Mouse (Mus musculus): Measurements from ENCODE around the gene Erg. TPM values are rescaled to one million over a fixed set of nuclear protein-coding genes. Genes with fewer than 3 reads are reported as not detected.

The Erg gene
- polyA plus RNA-seq, 1 experiment from 2014 or later, result 2.2 TPM

DNA sequence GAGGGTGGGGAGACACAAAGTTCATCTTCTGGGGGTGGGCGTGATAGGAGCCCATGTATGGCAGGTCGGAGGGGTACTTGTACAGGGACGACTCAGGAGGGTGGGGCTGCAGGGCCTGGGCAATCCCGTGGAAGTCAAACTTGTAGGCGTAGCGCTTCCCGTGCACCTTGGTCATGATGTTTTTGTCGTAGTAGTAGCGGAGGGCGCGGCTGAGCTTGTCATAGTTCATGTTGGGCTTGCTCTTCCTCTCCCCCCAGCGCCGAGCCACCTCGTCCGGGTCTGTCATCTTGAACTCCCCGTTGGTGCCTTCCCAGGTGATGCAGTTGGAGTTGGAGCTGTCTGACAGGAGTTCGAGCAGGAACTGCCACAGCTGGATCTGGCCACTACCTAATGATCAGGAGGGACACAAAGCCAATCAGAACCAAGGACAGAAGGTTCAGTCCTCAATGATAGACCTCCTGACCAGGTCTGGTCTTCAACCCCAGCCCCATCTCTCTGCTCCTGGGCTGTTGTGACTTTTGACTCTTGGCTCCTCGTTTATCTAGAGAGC lies 225.4 kb downstream of the Erg start:
- Histone ChIP-seq H3K27me3 (ENCODE audit: insufficient read depth, low read length) (no peaks in the 10 kb centered on the region), H3K36me3 (replicated peaks; ENCODE audit: insufficient read depth, low read length) (no peaks in the 10 kb centered on the region), H3K27ac (ENCODE audit: low read depth) (no peak overlapping the region), H3K9me3 (ENCODE audit: low read length) (no peaks in the 10 kb centered on the region), H3K4me1 (ENCODE audit: insufficient read depth) (peaks cover 14% of the 10 kb centered on the region), H3K4me3 (ENCODE audit: low read depth, low read length) (no peak overlapping the region), H3K9ac (replicated peaks) (no peak overlapping the region), H3K4me2 (ENCODE audit: low read depth, low read length) (no peak overlapping the region)
- WGBS (ENCODE audit: insufficient replicate concordance), result 82% methylated on average over 18 of the region's 18 CpGs
- ATAC-seq (no peak), DNase-seq (no peak)
- TF ChIP-seq EP300 (IDR thresholded peaks at IDR 0.05; ENCODE audit: low read depth) (no peak), CTCF (IDR thresholded peaks at IDR 0.05; ENCODE audit: low read depth) (no peak)

DNA sequence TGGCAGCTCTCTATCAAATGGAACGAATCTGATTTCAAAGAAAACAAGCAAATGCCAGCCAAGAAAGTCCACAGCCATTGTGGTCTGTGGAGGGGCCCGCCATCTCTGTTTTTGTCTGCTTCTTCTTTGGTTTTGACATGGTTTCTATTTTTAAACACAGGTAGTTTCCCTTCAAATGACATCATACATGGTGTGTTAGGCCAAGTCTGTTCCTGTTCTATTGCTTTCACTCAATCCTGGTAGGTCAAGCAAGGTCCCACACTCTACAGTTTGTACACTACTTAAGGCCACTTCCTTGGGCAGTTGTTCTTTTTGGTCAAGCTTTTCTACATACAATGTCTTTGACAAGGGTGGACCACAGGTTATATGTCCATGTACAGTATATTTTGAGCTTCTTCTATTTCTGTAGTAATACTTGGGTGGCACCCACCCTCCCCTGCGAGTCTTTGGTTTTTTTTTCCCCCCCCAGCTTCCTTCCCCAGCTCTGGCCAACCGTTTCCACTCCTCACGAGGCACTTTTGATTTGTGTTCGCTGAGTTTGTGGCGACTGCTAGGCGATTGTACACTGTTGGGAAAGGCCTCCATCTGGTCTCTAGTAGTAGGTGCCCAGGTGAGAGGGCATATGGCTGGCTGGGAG lies 226.1 kb downstream of the Erg start:
- DNase-seq (no peak), ATAC-seq (no peak)
- Histone ChIP-seq H3K27me3 (ENCODE audit: insufficient read depth, low read length) (no peaks in the 10 kb centered on the region), H3K9ac (replicated peaks) (no peak overlapping the region), H3K27ac (ENCODE audit: low read depth) (no peak overlapping the region), H3K36me3 (replicated peaks; ENCODE audit: insufficient read depth, low read length) (no peaks in the 10 kb centered on the region), H3K9me3 (ENCODE audit: low read length) (no peaks in the 10 kb centered on the region), H3K4me2 (ENCODE audit: low read depth, low read length) (no peak overlapping the region), H3K4me3 (ENCODE audit: low read depth, low read length) (no peak overlapping the region), H3K4me1 (ENCODE audit: insufficient read depth) (peaks cover 14% of the 10 kb centered on the region)
- 42% methylated on average over 8 of the region's 8 CpGs for WGBS (ENCODE audit: insufficient replicate concordance)
- TF ChIP-seq EP300 (IDR thresholded peaks at IDR 0.05; ENCODE audit: low read depth) (no peak), CTCF (IDR thresholded peaks at IDR 0.05; ENCODE audit: low read depth) (no peak)

DNA sequence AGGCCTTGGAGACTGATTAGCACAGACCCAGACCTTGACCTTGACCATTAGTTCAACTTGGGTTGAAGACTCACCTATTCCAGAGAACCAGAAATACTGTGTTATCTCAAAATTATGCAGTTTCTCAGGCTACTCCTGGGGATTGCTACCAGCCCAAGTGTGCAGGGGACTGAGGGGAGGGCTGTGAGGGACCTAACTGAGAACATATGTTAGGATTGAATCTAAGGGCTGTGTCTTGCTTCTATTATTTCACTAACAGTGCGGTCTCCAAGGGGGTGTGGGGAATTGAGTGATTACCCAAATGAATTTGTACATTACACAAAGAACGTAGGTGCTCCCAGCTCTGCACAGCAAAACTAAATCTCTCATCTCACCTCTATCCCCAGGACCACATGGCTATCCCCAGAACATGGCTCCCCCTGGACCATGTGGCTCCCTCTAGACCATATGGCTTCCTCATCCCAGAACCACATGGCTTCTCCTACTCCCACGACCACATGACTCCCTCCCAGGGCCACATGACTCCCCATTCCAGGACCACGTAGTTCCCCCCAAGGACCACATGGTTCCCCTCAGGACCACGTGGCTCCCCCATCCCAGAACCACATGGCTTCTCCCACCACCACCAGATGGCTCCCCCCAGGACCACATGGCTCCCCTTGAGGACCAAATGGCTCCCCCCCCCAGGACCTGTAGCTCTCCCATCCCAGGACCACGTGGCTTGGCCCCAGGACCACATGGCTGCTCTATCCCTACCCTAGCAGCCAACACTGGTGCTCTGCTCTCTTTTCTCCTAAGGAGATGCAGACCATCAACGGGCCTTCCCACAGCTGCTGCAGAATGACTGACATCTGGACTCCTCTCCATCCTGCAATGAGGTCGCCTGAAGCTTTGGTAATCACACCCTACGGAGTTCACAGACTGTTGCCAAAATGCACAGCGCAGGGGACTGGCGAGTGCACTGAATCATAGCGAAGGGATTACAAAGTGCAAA lies 229.1 kb downstream of the Erg start:
- Histone ChIP-seq H3K4me2 (ENCODE audit: low read depth, low read length) (no peak overlapping the region), H3K27me3 (ENCODE audit: insufficient read depth, low read length) (no peaks in the 10 kb centered on the region), H3K4me3 (ENCODE audit: low read depth, low read length) (no peak overlapping the region), H3K27ac (ENCODE audit: low read depth) (no peak overlapping the region), H3K4me1 (ENCODE audit: insufficient read depth) (peaks cover 10% of the 10 kb centered on the region), H3K9me3 (ENCODE audit: low read length) (no peaks in the 10 kb centered on the region), H3K36me3 (replicated peaks; ENCODE audit: insufficient read depth, low read length) (no peaks in the 10 kb centered on the region), H3K9ac (replicated peaks) (no peak overlapping the region)
- no peak for ATAC-seq
- WGBS (ENCODE audit: insufficient replicate concordance), result 78% methylated on average over 12 of the region's 12 CpGs
- TF ChIP-seq EP300 (IDR thresholded peaks at IDR 0.05; ENCODE audit: low read depth) (no peak), CTCF (IDR thresholded peaks at IDR 0.05; ENCODE audit: low read depth) (no peak)
- no peak for DNase-seq

DNA sequence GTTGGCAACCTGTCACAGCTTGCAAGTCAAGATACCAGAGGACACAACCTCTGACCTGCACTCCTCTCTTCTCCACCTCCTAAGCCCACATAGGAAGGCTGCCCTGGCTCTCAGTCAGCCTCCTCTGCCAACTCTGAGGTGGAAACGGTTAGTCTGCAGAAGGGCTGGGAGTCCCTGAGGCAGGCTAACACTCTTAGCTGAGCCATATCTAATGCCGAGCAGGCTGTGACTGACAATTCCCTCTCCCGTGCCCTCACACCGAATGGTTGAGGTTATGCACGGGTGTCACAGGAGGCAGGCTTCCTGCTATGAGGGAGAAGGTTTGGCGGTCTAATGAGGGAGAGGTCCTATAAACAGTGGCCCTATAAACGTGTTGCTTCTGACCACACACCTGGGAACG lies 232.6 kb downstream of the Erg start:
- H3K4me3 ChIP-seq (ENCODE audit: low read depth, low read length), result no peak overlapping the region
- 59% methylated on average over 8 of the region's 8 CpGs for WGBS (ENCODE audit: insufficient replicate concordance)
- H3K27me3 ChIP-seq (ENCODE audit: insufficient read depth, low read length), result no peaks in the 10 kb centered on the region
- DNase-seq (no peak), ATAC-seq (no peak)
- no peak overlapping the region for H3K27ac ChIP-seq (ENCODE audit: low read depth)
- no peaks in the 10 kb centered on the region for H3K4me1 ChIP-seq (ENCODE audit: insufficient read depth)
- no peak overlapping the region for H3K9ac ChIP-seq (replicated peaks)
- H3K9me3 ChIP-seq (ENCODE audit: low read length), result no peaks in the 10 kb centered on the region
- TF ChIP-seq EP300 (IDR thresholded peaks at IDR 0.05; ENCODE audit: low read depth) (no peak), CTCF (IDR thresholded peaks at IDR 0.05; ENCODE audit: low read depth) (no peak)
- H3K4me2 ChIP-seq (ENCODE audit: low read depth, low read length), result no peak overlapping the region
- H3K36me3 ChIP-seq (replicated peaks; ENCODE audit: insufficient read depth, low read length), result no peaks in the 10 kb centered on the region

DNA sequence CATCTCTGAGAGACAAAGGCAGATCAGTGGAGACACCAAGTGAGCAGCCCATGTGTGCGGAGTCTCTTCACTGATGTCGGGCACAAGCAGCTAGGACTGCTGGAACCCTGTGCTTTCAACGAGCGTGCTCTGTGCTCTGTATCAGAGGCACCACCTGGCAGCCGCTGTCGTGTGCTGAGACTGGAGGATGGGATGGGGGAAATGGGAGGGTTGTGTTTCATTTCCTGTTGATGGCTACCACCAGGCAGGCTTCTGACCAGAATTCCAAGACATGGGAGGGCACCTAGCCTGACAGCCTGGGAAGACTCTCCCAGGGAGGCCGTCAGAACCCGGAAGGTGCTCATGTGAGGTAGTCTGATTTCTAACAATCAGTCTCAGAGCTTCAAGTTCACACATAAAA lies 234.1 kb downstream of the Erg start:
- Histone ChIP-seq H3K9me3 (ENCODE audit: low read length) (no peaks in the 10 kb centered on the region), H3K9ac (replicated peaks) (no peak overlapping the region), H3K27ac (ENCODE audit: low read depth) (no peak overlapping the region), H3K4me2 (ENCODE audit: low read depth, low read length) (no peak overlapping the region), H3K36me3 (replicated peaks; ENCODE audit: insufficient read depth, low read length) (no peaks in the 10 kb centered on the region), H3K27me3 (ENCODE audit: insufficient read depth, low read length) (no peaks in the 10 kb centered on the region), H3K4me3 (ENCODE audit: low read depth, low read length) (no peak overlapping the region), H3K4me1 (ENCODE audit: insufficient read depth) (0 out of 2 replicates have a peak, but pooled peaks cover 3% of the 10 kb centered on the region)
- WGBS (ENCODE audit: insufficient replicate concordance), result 58% methylated on average over 8 of the region's 8 CpGs
- no peak for ATAC-seq
- TF ChIP-seq EP300 (IDR thresholded peaks at IDR 0.05; ENCODE audit: low read depth) (no peak), CTCF (IDR thresholded peaks at IDR 0.05; ENCODE audit: low read depth) (no peak)
- DNase-seq, result no peak

DNA sequence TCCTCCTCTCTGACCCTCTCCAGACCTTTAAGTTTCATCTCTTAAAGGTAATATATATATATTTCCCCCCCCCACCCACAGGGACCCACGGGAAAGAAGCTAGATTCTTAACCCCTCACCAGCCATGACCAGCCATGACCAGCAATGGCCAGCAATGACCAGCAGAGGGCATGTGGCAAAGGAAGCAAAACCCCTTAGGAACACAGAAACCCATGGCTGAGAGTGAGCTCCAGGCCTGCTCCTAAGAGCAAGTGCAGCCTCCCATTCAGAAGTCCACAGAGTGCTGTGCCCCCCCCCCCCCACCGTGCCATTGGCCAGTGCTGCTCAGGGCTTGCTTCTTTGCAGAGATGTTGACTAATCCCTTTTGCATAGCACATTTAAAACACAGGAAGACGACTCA lies 235.9 kb downstream of the Erg start:
- H3K4me2 ChIP-seq (ENCODE audit: low read depth, low read length), result no peak overlapping the region
- no peak overlapping the region for H3K4me3 ChIP-seq (ENCODE audit: low read depth, low read length)
- H3K9ac ChIP-seq (replicated peaks), result no peak overlapping the region
- TF ChIP-seq CTCF (IDR thresholded peaks at IDR 0.05; ENCODE audit: low read depth), result peak; percentile 81
- no peak for TF ChIP-seq EP300 (IDR thresholded peaks at IDR 0.05; ENCODE audit: low read depth)
- H3K36me3 ChIP-seq (replicated peaks; ENCODE audit: insufficient read depth, low read length), result no peaks in the 10 kb centered on the region
- H3K4me1 ChIP-seq (ENCODE audit: insufficient read depth), result 0 out of 2 replicates have a peak, but pooled peaks cover 7% of the 10 kb centered on the region
- 0 out of 2 replicates have a peak overlapping the region, but pooled peaks have one; percentile 62 for H3K27ac ChIP-seq (ENCODE audit: low read depth)
- DNase-seq (peak; percentile 61), ATAC-seq (no peak)
- no peaks in the 10 kb centered on the region for H3K27me3 ChIP-seq (ENCODE audit: insufficient read depth, low read length)
- WGBS (ENCODE audit: insufficient replicate concordance), result 21% methylated on average over 3 of the region's 3 CpGs
- H3K9me3 ChIP-seq (ENCODE audit: low read length), result no peaks in the 10 kb centered on the region

Data from liver, postnatal 0 days (tissue).